Mouse (Mus musculus) testis, postnatal 14 days (tissue): Measurements from ENCODE around the gene Fgfr2.
A peak's percentile ranks its signal among the peaks of the same experiment; 100 is the strongest.

Experiments
- DNase-seq: peaks from one replicate; pipeline ENCODE4 v3.0.0; 2021; ENCODE audit warnings: low spot score

Fgfr2 gene

GRCm38 (mm10) chr7:132167239-132167638, 955.9 kb downstream of the Fgfr2 start:
- DNase-seq = no peak

GRCm38 (mm10) chr7:132162254-132162653, 960.9 kb downstream of the Fgfr2 start:
- DNase-seq = no peak

- no peak for DNase-seq
Observed at GRCm38 (mm10) chr7:132158321-132159025, 964.7 kb downstream of the Fgfr2 start.

- DNase-seq = no peak
Observed at GRCm38 (mm10) chr7:132154368-132154961, 968.7 kb downstream of the Fgfr2 start, which contains the start of gene Cpxm2. Cpxm2 (minus strand) TSS chr7:132154739.

- DNase-seq = no peak
Observed at GRCm38 (mm10) chr7:132153725-132154147, 969.4 kb downstream of the Fgfr2 start.

GRCm38 (mm10) chr7:132145227-132145800, 977.8 kb downstream of the Fgfr2 start:
- no peak for DNase-seq

GRCm38 (mm10) chr7:132128687-132129086, 994.5 kb downstream of the Fgfr2 start:
- no peak for DNase-seq

- DNase-seq = no peak
Observed at GRCm38 (mm10) chr7:132124948-132125347, 998.2 kb downstream of the Fgfr2 start.

- DNase-seq = no peak
Observed at GRCm38 (mm10) chr7:132123211-132123610, 999.9 kb downstream of the Fgfr2 start.

GRCm38 (mm10) chr7:132119817-132120216, 1003.3 kb downstream of the Fgfr2 start:
- no peak for DNase-seq

GRCm38 (mm10) chr7:132111770-132112169, 1011.4 kb downstream of the Fgfr2 start:
- DNase-seq = no peak

GRCm38 (mm10) chr7:132110308-132110707, 1012.8 kb downstream of the Fgfr2 start:
- DNase-seq = no peak

GRCm38 (mm10) chr7:132106891-132107290, 1016.3 kb downstream of the Fgfr2 start:
- peak; percentile 63 for DNase-seq

- DNase-seq = no peak
Observed at GRCm38 (mm10) chr7:132105326-132105725, 1017.8 kb downstream of the Fgfr2 start.

GRCm38 (mm10) chr7:132098441-132098840, 1024.7 kb downstream of the Fgfr2 start:
- no peak for DNase-seq

GRCm38 (mm10) chr7:132094666-132095065, 1028.5 kb downstream of the Fgfr2 start:
- DNase-seq = no peak

- DNase-seq = no peak
Observed at GRCm38 (mm10) chr7:132091551-132091950, 1031.6 kb downstream of the Fgfr2 start.

- no peak for DNase-seq
Observed at GRCm38 (mm10) chr7:132088606-132089005, 1034.5 kb downstream of the Fgfr2 start.

- no peak for DNase-seq
Observed at GRCm38 (mm10) chr7:132088181-132088580, 1035.0 kb downstream of the Fgfr2 start.

- no peak for DNase-seq
Observed at GRCm38 (mm10) chr7:132075825-132076224, 1047.3 kb downstream of the Fgfr2 start.

GRCm38 (mm10) chr7:132074503-132074902, 1048.6 kb downstream of the Fgfr2 start:
- DNase-seq = no peak

GRCm38 (mm10) chr7:132070877-132071625, 1052.1 kb downstream of the Fgfr2 start:
- no peak for DNase-seq

GRCm38 (mm10) chr7:132067951-132068350, 1055.2 kb downstream of the Fgfr2 start:
- DNase-seq = no peak
